Mouse (Mus musculus) cerebellum, postnatal 14 days (tissue): ENCODE data around the gene Rrp9.

Experiments
- DNase-seq, 2 experiments: peaks; one replicate each; pipeline ENCODE4 v3.0.0; 2021; ENCODE audit warnings: mixed read lengths in 2 of 2

The Rrp9 gene

GRCm38 (mm10) chr9:106534296-106534695 lies 58.5 kb downstream of the Rrp9 start:
- DNase-seq, result no peak

GRCm38 (mm10) chr9:106534975-106535374 lies 59.2 kb downstream of the Rrp9 start:
- DNase-seq, result no peak
